Mouse (Mus musculus): ENCODE data around the gene Timm22. TPM values are rescaled to one million over a fixed set of nuclear protein-coding genes. Genes with fewer than 3 reads are reported as not detected.

The Timm22 gene
- polyA plus RNA-seq, 1 experiment from 2014 or later, result 113 TPM

DNA sequence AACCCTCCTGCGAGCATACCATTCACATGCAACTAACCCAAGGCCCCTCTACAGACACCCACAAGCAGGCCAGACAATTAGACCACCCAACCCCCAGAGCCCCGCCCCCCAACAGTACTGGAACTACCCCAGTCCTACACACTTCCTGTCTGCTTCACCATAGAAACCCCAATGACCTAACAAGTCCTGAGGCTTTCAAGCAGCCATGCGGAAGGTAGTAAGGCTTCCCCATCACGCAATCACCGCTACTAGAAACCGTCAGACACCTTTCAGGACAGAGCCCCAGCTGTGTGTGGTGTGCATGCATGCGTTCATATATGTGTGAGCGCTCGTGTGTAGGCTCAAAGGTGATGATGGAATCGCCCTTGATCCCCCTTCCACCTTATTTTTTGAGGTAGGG is 50.1 kb downstream of the Timm22 start:
- peak; percentile 42; the same call in 1 of the 2 replicates for ATAC-seq (ENCODE audit: low FRiP score, low TSS enrichment)

DNA sequence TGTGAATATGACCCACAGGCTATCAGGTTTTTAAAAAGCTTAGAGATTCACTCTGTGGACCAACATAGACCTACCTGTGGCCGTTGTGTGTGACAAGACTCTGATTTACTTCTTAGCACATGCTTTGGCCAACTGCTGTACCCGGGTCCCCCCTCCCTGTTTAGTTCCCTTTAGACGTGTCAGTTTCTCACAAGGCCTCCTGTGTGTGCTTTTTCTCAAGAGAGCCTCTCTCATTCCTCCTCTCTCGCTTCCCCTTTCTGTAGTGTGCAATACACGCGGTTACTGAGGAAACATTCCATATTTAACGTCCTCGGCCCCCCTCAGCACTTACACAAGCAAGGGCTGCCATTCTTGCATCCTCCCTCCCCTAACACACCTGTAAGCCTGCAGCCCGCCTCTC is 52.0 kb downstream of the Timm22 start:
- H3K36me3 ChIP-seq (ENCODE audit: control insufficient read depth, insufficient read depth, low read length), result peaks cover 64% of the 10 kb centered on the region
- 82% methylated on average over 9 of the region's 9 CpGs for WGBS
- H3K9me3 ChIP-seq (ENCODE audit: control insufficient read depth, low read length), result no peaks in the 10 kb centered on the region

More for the DNA sequence above, 50.1 kb downstream of the Timm22 start:
- Histone ChIP-seq H3K9me3 (ENCODE audit: control insufficient read depth, low read length) (no peaks in the 10 kb centered on the region), H3K9ac (ENCODE audit: low read depth, low read length) (no peak overlapping the region), H3K36me3 (ENCODE audit: control insufficient read depth, insufficient read depth, low read length) (peaks cover 60% of the 10 kb centered on the region), H3K27ac (ENCODE audit: low read depth, low read length) (no peak overlapping the region), H3K27me3 (ENCODE audit: control insufficient read depth, insufficient read depth, low read length) (no peaks in the 10 kb centered on the region), H3K4me1 (ENCODE audit: control insufficient read depth, insufficient read depth, low read length) (no peaks in the 10 kb centered on the region; the same call in 1 of the 2 replicates), H3K4me2 (replicated peaks; ENCODE audit: low read depth, low read length) (no peak overlapping the region), H3K4me3 (ENCODE audit: low read length) (no peak overlapping the region)
- 68% methylated on average over 10 of the region's 10 CpGs for WGBS

DNA sequence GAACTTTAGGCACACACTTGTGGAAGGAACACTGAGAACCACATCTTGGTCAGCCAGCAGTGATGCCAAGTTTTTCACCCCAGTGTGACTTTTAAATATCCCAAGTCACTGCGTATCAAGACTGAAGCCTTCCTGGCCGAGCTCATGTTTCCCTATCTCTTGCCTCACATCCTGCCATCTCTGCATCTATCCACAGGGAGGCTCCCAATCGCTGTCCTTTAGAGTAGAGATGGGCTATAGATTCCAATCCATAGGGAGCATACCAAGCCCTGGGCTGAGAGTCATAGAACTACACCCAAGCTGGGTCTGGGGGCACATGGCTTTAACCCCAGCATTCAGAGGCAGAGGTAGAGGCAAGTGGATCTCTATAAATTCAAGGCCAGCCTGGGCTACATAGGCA is 52.7 kb downstream of the Timm22 start:
- Histone ChIP-seq H3K4me2 (replicated peaks; ENCODE audit: low read depth, low read length) (no peak overlapping the region), H3K4me1 (ENCODE audit: control insufficient read depth, insufficient read depth, low read length) (no peaks in the 10 kb centered on the region; the same call in 1 of the 2 replicates), H3K27ac (ENCODE audit: low read depth, low read length) (no peak overlapping the region), H3K9ac (ENCODE audit: low read depth, low read length) (no peak overlapping the region), H3K36me3 (ENCODE audit: control insufficient read depth, insufficient read depth, low read length) (peaks cover 56% of the 10 kb centered on the region), H3K9me3 (ENCODE audit: control insufficient read depth, low read length) (no peaks in the 10 kb centered on the region), H3K4me3 (ENCODE audit: low read length) (no peak overlapping the region), H3K27me3 (ENCODE audit: control insufficient read depth, insufficient read depth, low read length) (no peaks in the 10 kb centered on the region)
- WGBS, result 77% methylated on average over 3 of the region's 3 CpGs
- ATAC-seq (ENCODE audit: low FRiP score, low TSS enrichment), result no peak

More for the DNA sequence above, 52.0 kb downstream of the Timm22 start:
- no peak overlapping the region for H3K4me3 ChIP-seq (ENCODE audit: low read length)
- no peaks in the 10 kb centered on the region; the same call in 1 of the 2 replicates for H3K4me1 ChIP-seq (ENCODE audit: control insufficient read depth, insufficient read depth, low read length)
- no peak overlapping the region for H3K9ac ChIP-seq (ENCODE audit: low read depth, low read length)
- no peaks in the 10 kb centered on the region for H3K27me3 ChIP-seq (ENCODE audit: control insufficient read depth, insufficient read depth, low read length)
- no peak for ATAC-seq (ENCODE audit: low FRiP score, low TSS enrichment)
- H3K4me2 ChIP-seq (replicated peaks; ENCODE audit: low read depth, low read length), result no peak overlapping the region
- H3K27ac ChIP-seq (ENCODE audit: low read depth, low read length), result no peak overlapping the region

DNA sequence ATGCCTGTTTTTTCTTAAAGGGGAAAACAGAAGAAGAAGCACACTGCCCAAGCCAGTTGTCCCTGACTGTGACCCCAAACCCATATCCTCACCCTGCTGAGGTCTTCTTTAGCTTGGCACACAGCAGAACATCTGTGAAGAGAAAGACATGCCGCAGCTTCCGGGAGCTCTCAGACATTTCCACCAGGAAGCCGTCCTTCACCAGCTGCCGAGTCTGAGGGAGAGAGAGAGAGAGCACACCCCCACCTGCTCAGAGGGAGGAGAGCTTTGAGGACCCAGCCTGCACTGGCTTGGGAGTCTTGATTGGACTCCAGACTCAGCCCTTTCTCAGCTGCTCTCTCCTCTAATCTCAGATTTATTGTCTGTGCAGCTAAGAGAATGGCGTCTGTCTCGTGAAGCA is 54.4 kb downstream of the Timm22 start:
- Histone ChIP-seq H3K36me3 (ENCODE audit: control insufficient read depth, insufficient read depth, low read length) (peaks cover 39% of the 10 kb centered on the region), H3K4me1 (ENCODE audit: control insufficient read depth, insufficient read depth, low read length) (peaks cover 5% of the 10 kb centered on the region; the same call in 1 of the 2 replicates), H3K27me3 (ENCODE audit: control insufficient read depth, insufficient read depth, low read length) (no peaks in the 10 kb centered on the region), H3K4me2 (replicated peaks; ENCODE audit: low read depth, low read length) (no peak overlapping the region), H3K9ac (ENCODE audit: low read depth, low read length) (no peak overlapping the region), H3K9me3 (ENCODE audit: control insufficient read depth, low read length) (no peaks in the 10 kb centered on the region), H3K4me3 (ENCODE audit: low read length) (no peak overlapping the region), H3K27ac (ENCODE audit: low read depth, low read length) (no peak overlapping the region)
- no peak for ATAC-seq (ENCODE audit: low FRiP score, low TSS enrichment)
- WGBS, result 48% methylated on average over 6 of the region's 6 CpGs

DNA sequence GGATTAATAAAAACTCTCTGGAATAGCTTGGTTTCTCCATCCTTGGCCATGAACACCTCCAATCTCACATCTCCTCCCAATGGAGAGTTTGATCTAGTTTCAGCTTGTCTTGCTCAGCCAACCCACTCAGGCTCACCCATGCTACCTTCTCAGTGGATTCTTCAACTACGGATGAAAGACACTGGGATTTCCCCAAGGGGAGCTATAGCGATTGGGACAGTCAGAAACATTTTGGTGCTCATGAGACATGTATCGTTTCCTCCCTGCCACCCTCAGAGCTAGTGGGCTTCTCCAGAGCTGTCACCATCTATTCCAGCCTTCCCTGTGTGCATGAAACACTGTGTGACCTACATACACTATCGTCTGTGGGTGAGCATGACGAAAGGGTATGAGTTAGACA is 54.9 kb downstream of the Timm22 start:
- Histone ChIP-seq H3K27ac (ENCODE audit: low read depth, low read length) (no peak overlapping the region), H3K9me3 (ENCODE audit: control insufficient read depth, low read length) (no peaks in the 10 kb centered on the region), H3K4me2 (replicated peaks; ENCODE audit: low read depth, low read length) (no peak overlapping the region), H3K36me3 (ENCODE audit: control insufficient read depth, insufficient read depth, low read length) (peaks cover 39% of the 10 kb centered on the region), H3K4me3 (ENCODE audit: low read length) (no peak overlapping the region), H3K9ac (ENCODE audit: low read depth, low read length) (no peak overlapping the region), H3K4me1 (ENCODE audit: control insufficient read depth, insufficient read depth, low read length) (peaks cover 9% of the 10 kb centered on the region), H3K27me3 (ENCODE audit: control insufficient read depth, insufficient read depth, low read length) (no peaks in the 10 kb centered on the region)
- WGBS, result 84% methylated on average over 5 of the region's 5 CpGs
- no peak for ATAC-seq (ENCODE audit: low FRiP score, low TSS enrichment)

DNA sequence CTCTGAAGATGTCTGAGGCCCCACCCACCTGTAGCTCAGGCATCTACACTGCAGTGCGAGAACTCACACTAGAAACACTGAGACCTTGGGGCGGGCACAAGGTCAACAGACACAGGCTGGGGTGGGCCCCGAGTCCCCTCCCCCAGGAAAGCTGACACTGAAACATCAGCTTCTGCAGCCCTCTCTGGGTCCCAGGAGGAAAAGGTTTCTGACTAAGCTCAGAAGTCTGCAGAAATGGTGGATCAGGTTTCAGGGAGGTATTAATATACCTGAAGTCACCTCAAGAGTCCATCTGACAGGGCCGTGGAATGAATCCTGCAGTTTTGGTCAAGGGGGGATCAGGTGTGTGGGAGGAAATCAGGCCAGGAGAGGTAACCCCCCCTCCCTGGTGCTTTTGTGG is 59.1 kb downstream of the Timm22 start:
- Histone ChIP-seq H3K4me1 (ENCODE audit: control insufficient read depth, insufficient read depth, low read length) (peaks cover 41% of the 10 kb centered on the region), H3K4me3 (ENCODE audit: low read length) (no peak overlapping the region), H3K9me3 (ENCODE audit: control insufficient read depth, low read length) (no peaks in the 10 kb centered on the region), H3K27ac (ENCODE audit: low read depth, low read length) (no peak overlapping the region), H3K27me3 (ENCODE audit: control insufficient read depth, insufficient read depth, low read length) (no peaks in the 10 kb centered on the region), H3K36me3 (ENCODE audit: control insufficient read depth, insufficient read depth, low read length) (peaks cover 27% of the 10 kb centered on the region), H3K4me2 (replicated peaks; ENCODE audit: low read depth, low read length) (no peak overlapping the region), H3K9ac (ENCODE audit: low read depth, low read length) (no peak overlapping the region)
- WGBS, result 43% methylated on average over 4 of the region's 4 CpGs
- ATAC-seq (ENCODE audit: low FRiP score, low TSS enrichment), result no peak; the same call in 1 of the 2 replicates

Other genes with a start within 250 kb of the Timm22 start
- gene Vps53, start 227.3 kb upstream of the Timm22 start, polyA plus RNA-seq (2014; fragmentation: Nextera tagmentation; extraction: Ambion mirVana), result 27.3 and 40.8 TPM in 2 replicates
- 25.5 and 26.5 TPM in 2 replicates for gene Fam57a, start 227.3 kb upstream of the Timm22 start, polyA plus RNA-seq (2014; fragmentation: Nextera tagmentation; extraction: Ambion mirVana)
- gene Dbil5, start 189.3 kb upstream of the Timm22 start, polyA plus RNA-seq (2014; fragmentation: Nextera tagmentation; extraction: Ambion mirVana), result 1.2 and 1.6 TPM in 2 replicates
- gene Gemin4, start 189.3 kb upstream of the Timm22 start, polyA plus RNA-seq (2014; fragmentation: Nextera tagmentation; extraction: Ambion mirVana), result 18.8 and 43.8 TPM in 2 replicates
- 25.2 and 29.3 TPM in 2 replicates for gene Mrm3, start 163.2 kb upstream of the Timm22 start, polyA plus RNA-seq (2014; fragmentation: Nextera tagmentation; extraction: Ambion mirVana)
- gene Glod4, start 163.2 kb upstream of the Timm22 start, polyA plus RNA-seq (2014; fragmentation: Nextera tagmentation; extraction: Ambion mirVana), result 155 and 160 TPM in 2 replicates
- 29.3 and 38.0 TPM in 2 replicates for gene Nxn, start 7.8 kb upstream of the Timm22 start, polyA plus RNA-seq (2014; fragmentation: Nextera tagmentation; extraction: Ambion mirVana)
- 31.8 and 57.7 TPM in 2 replicates for gene Abr, start 215.4 kb downstream of the Timm22 start, polyA plus RNA-seq (2014; fragmentation: Nextera tagmentation; extraction: Ambion mirVana)

All from kidney, embryonic 14.5 days (tissue).